In genomic region chr19:12558219-12558618, GRCm38 (mm10) we compare ENCODE assay signal across 31 mouse cellular contexts. TPM values are rescaled to one million over a fixed set of nuclear protein-coding genes. Genes with fewer than 3 reads are reported as not detected.
DNase-seq lines count a peak whose midpoint lies in the region; ATAC-seq and TF ChIP-seq lines count a peak whose summit lies in the region.
"Had no signal": no experiment of that assay in that cellular context is flagged by ENCODE, and none has a peak within 500 bp of the region (broad histone marks: within the 10 kb centered on the region; RNA-seq: fewer than 3 reads in every experiment).

No protein-coding gene starts in this region.

- H3K9ac ChIP-seq in liver, adult 2 months (ENCODE audit: low read depth, low read length) = no peak overlapping the region
- no peak overlapping the region for H3K9ac ChIP-seq in liver, postnatal 0 days (replicated peaks)
- H3K9ac ChIP-seq: embryonic facial prominence, embryonic 12.5 days; embryonic facial prominence, embryonic 15.5 days; forebrain, postnatal 0 days; hindbrain, embryonic 13.5 days had no signal

- H3K79me2 ChIP-seq in liver, adult 2 months (ENCODE audit: control insufficient read depth, insufficient read depth, low read length) = no peaks in the 10 kb centered on the region

- TF ChIP-seq EP300 in liver, postnatal 0 days (IDR thresholded peaks at IDR 0.05; ENCODE audit: low read depth) = no peak

- H3K4me2 ChIP-seq in liver, postnatal 0 days (ENCODE audit: low read depth, low read length) = no peak overlapping the region
- H3K4me2 ChIP-seq: embryonic facial prominence, embryonic 12.5 days; embryonic facial prominence, embryonic 15.5 days; heart, embryonic 11.5 days; hindbrain, embryonic 13.5 days had no signal

- TF ChIP-seq CTCF in liver, adult 2 months (IDR thresholded peaks at IDR 0.05; ENCODE audit: low read depth, low read length) = no peak
- no peak for TF ChIP-seq CTCF in liver, postnatal 0 days (IDR thresholded peaks at IDR 0.05; ENCODE audit: low read depth)

- whole genome bisulfite sequencing in liver, adult 2 months = 83% methylated on average over 4 of the region's 4 CpGs
- WGBS in liver, postnatal 0 days (ENCODE audit: insufficient replicate concordance) = 72% methylated on average over 4 of the region's 4 CpGs

- no peak overlapping the region for H3K4me3 ChIP-seq in liver, adult 2 months (ENCODE audit: insufficient read depth, low read depth, low read length)
- no peak overlapping the region for H3K4me3 ChIP-seq in liver, postnatal 0 days (ENCODE audit: low read depth, low read length)
- H3K4me3 ChIP-seq: embryonic facial prominence, embryonic 12.5 days; embryonic facial prominence, embryonic 15.5 days; gastrocnemius, adult 2 months; hindbrain, embryonic 13.5 days had no signal

- H3K27me3 ChIP-seq in liver, adult 2 months (ENCODE audit: control insufficient read depth, insufficient read depth, low read length) = no peaks in the 10 kb centered on the region
- H3K27me3 ChIP-seq in liver, postnatal 0 days (ENCODE audit: insufficient read depth, low read length) = no peaks in the 10 kb centered on the region
- H3K27me3 ChIP-seq: embryonic facial prominence, embryonic 12.5 days; embryonic facial prominence, embryonic 15.5 days; hindbrain, embryonic 13.5 days had no signal

- H3K9me3 ChIP-seq in liver, postnatal 0 days (ENCODE audit: low read length) = no peaks in the 10 kb centered on the region
- H3K9me3 ChIP-seq: embryonic facial prominence, embryonic 12.5 days; embryonic facial prominence, embryonic 15.5 days; hindbrain, embryonic 13.5 days had no signal

- H3K27ac ChIP-seq in liver, adult 2 months (replicated peaks; ENCODE audit: insufficient read depth, low read depth, low read length) = no peak overlapping the region
- H3K27ac ChIP-seq in liver, postnatal 0 days (ENCODE audit: low read depth) = no peak overlapping the region
- H3K27ac ChIP-seq: embryonic facial prominence, embryonic 12.5 days; embryonic facial prominence, embryonic 15.5 days; gastrocnemius, adult 2 months; hindbrain, embryonic 13.5 days; hindbrain, postnatal 0 days had no signal

- H3K36me3 ChIP-seq in liver, adult 2 months (ENCODE audit: control insufficient read depth, insufficient read depth, low read length) = no peaks in the 10 kb centered on the region
- no peaks in the 10 kb centered on the region for H3K36me3 ChIP-seq in liver, postnatal 0 days (replicated peaks; ENCODE audit: insufficient read depth, low read length)
- H3K36me3 ChIP-seq: embryonic facial prominence, embryonic 12.5 days; embryonic facial prominence, embryonic 15.5 days; hindbrain, embryonic 13.5 days had no signal

- ATAC-seq in liver, postnatal 0 days = no peak
- peak; percentile 69; the same call in 1 of the 2 replicates for ATAC-seq in common myeloid progenitor, adult 5-6 weeks (replicated peaks; ENCODE audit: low read depth, poor library complexity, severe bottlenecking)
- ATAC-seq in megakaryocyte progenitor cell, adult 5-6 weeks (replicated peaks; ENCODE audit: poor library complexity) = peak; percentile 93
- ATAC-seq: CD4-positive, CD25-positive, alpha-beta regulatory T cell, adult 4 months; forebrain, embryonic 14.5 days; forebrain, postnatal 0 days; hindbrain, postnatal 0 days; inflammation-experienced regulatory T-cells, adult 6 months had no signal

- peak; percentile 13 for DNase-seq in liver, adult 2 months (ENCODE audit: extremely low read depth, low read depth, low spot score)
- DNase-seq in liver, postnatal 0 days = no peak
- peak; percentile 18 for DNase-seq in 416B (ENCODE audit: low read depth)
- no peak for DNase-seq in adrenal gland, postnatal 4 days (ENCODE audit: low spot score in 2 of 2)
- no peak for DNase-seq in right cerebral cortex, adult 2 months (ENCODE audit: low spot score in 2 of 2)
- DNase-seq: adrenal gland, adult 2 months; adrenal gland, postnatal 14 days; cerebellum, adult 18-20 months; cerebellum, adult 9-10 months; cerebellum, postnatal 14 days; forebrain, postnatal 0 days; gastrocnemius, adult 2 months; gastrocnemius, postnatal 14 days had no signal

- TF ChIP-seq POLR2A in liver, adult 2 months (IDR thresholded peaks at IDR 0.05; ENCODE audit: extremely low read depth, insufficient read depth, low read length) = no peak

- no peaks in the 10 kb centered on the region for H3K4me1 ChIP-seq in liver, adult 2 months (ENCODE audit: control insufficient read depth, insufficient read depth, low read length)
- no peaks in the 10 kb centered on the region for H3K4me1 ChIP-seq in liver, postnatal 0 days (ENCODE audit: insufficient read depth)
- H3K4me1 ChIP-seq: embryonic facial prominence, embryonic 12.5 days; embryonic facial prominence, embryonic 15.5 days; hindbrain, embryonic 13.5 days had no signal

RNA-seq across cellular contexts. Expression of gene Fam111a, which starts 12.7 kb away (rescaled TPM):
- 2.3 and 2.4 TPM in 2 replicates for total RNA-seq in liver, adult 2 months (2014; rRNA removed)
- 0.12 and 0.24 TPM in 2 replicates for polyA plus RNA-seq in liver, adult 2 months (2012; rRNA removed)
- polyA plus RNA-seq in liver, postnatal 0 days (2015; fragmentation: Nextera tagmentation; extraction: Ambion mirVana) = 14.4 and 15.4 TPM in 2 replicates
- total RNA-seq in common myeloid progenitor, adult 5-6 weeks (2017) = 182 and 222 TPM in 2 replicates
- total RNA-seq in megakaryocyte progenitor cell, adult 5-6 weeks (2015) = 193 and 210 TPM in 2 replicates
- 232 and 248 TPM in 2 replicates for total RNA-seq in megakaryocyte progenitor cell, adult 5-6 weeks (2017)
- total RNA-seq in adrenal gland, postnatal 4 days (2021) = 10 to 100 TPM; 13.3 to 16.9 TPM

RNA-seq across cellular contexts. Expression of gene Gm4952, which starts 41.6 kb away (rescaled TPM):
- total RNA-seq in liver, adult 2 months (2014; rRNA removed) = 91.4 and 132 TPM in 2 replicates
- polyA plus RNA-seq in liver, adult 2 months (2012; rRNA removed) = 41.7 and 68.7 TPM in 2 replicates
- 248 and 262 TPM in 2 replicates for polyA plus RNA-seq in liver, postnatal 0 days (2015; fragmentation: Nextera tagmentation; extraction: Ambion mirVana)
- not detected in 2 replicates for total RNA-seq in common myeloid progenitor, adult 5-6 weeks (2017)
- total RNA-seq in megakaryocyte progenitor cell, adult 5-6 weeks (2015) = not detected in 2 replicates
- total RNA-seq in megakaryocyte progenitor cell, adult 5-6 weeks (2017) = not detected in 2 replicates
- total RNA-seq in adrenal gland, postnatal 4 days (2021) = 10 to 100 TPM in 1 of 2 experiments, under 1 TPM in 1; 0.31 to 14.1 TPM
- total RNA-seq: gastrocnemius, adult 2 months; gastrocnemius, postnatal 14 days; heart, adult 8-10 months; heart, postnatal 25 days; hematopoietic stem cell, adult 5-6 weeks; hindbrain, postnatal 0 days; MEL had no signal
- polyA plus RNA-seq: adrenal gland, adult 2 months; C2C12; CD4-positive, CD25-positive, alpha-beta regulatory T cell, adult 4 months; embryonic facial prominence, embryonic 15.5 days; forebrain, embryonic 11.5 days; forebrain, embryonic 14.5 days; heart, embryonic 14.5 days; heart, postnatal 0 days; inflammation-experienced regulatory T-cells, adult 6 months had no signal

RNA-seq across cellular contexts. Expression of gene Dtx4, which starts 57.0 kb away (rescaled TPM):
- 1.8 and 3.8 TPM in 2 replicates for total RNA-seq in liver, adult 2 months (2014; rRNA removed)
- 6.5 and 7.2 TPM in 2 replicates for polyA plus RNA-seq in liver, adult 2 months (2012; rRNA removed)
- polyA plus RNA-seq in liver, postnatal 0 days (2015; fragmentation: Nextera tagmentation; extraction: Ambion mirVana) = 1.8 and 2.1 TPM in 2 replicates
- total RNA-seq in common myeloid progenitor, adult 5-6 weeks (2017) = 11.4 and 14.4 TPM in 2 replicates
- 41.4 and 46.5 TPM in 2 replicates for total RNA-seq in megakaryocyte progenitor cell, adult 5-6 weeks (2015)
- total RNA-seq in megakaryocyte progenitor cell, adult 5-6 weeks (2017) = 38.9 and 39.0 TPM in 2 replicates
- 10 to 100 TPM; 32.1 to 33.4 TPM for total RNA-seq in adrenal gland, postnatal 4 days (2021)

Comparison
In these comparisons a context has a peak if more than half of its experiments do, and no peak if none do; other contexts are left out.
1. DNase-seq: peak in liver, adult 2 months (single experiment) and 416B (single experiment); none in liver, postnatal 0 days (single experiment), adrenal gland, postnatal 4 days (0 of 2) and right cerebral cortex, adult 2 months (0 of 2).
2. RNA of gene Fam111a, which starts 12.7 kb away (total RNA-seq): 193 to 248 TPM in megakaryocyte progenitor cell, adult 5-6 weeks and 182 to 222 TPM in common myeloid progenitor, adult 5-6 weeks; 13.3 to 16.9 TPM in adrenal gland, postnatal 4 days and 2.3 to 2.4 TPM in liver, adult 2 months; every median in the first group is over 10 times any median in the second.